Mouse (Mus musculus) embryonic facial prominence, embryonic 10.5 days (tissue): ENCODE data around the gene Aar2. TPM values are rescaled to one million over a fixed set of nuclear protein-coding genes. Genes with fewer than 3 reads are reported as not detected.
"Not testable (repeated sequence)": the region's sequence is repeated elsewhere in the genome, so short reads cannot be mapped to it uniquely, and the experiment has no call there.

Source experiments
- DNase-seq: peaks from one replicate; pipeline ENCODE4 v3.0.0-alpha.2; 2017; ENCODE audit warnings: low spot score
- H3K27ac ChIP-seq: fragments of 300-500 bp; sonication (generic); replicated peaks from 2 replicates; pipeline ENCODE4 v1.5.1; 2016; ENCODE audit warnings: mild to moderate bottlenecking
- H3K27me3 ChIP-seq: fragments of 300-500 bp; sonication (generic); replicated peaks from 2 replicates; pipeline ENCODE4 v1.6.1; 2016; ENCODE audit warnings: low read depth, mild to moderate bottlenecking; ENCODE audit not compliant: poor library complexity, severe bottlenecking
- H3K36me3 ChIP-seq: fragments of 300-500 bp; sonication (generic); replicated peaks from 2 replicates; pipeline ENCODE4 v1.6.1; 2016; ENCODE audit warnings: mild to moderate bottlenecking, moderate library complexity
- H3K4me1 ChIP-seq: fragments of 300-500 bp; sonication (generic); 2 replicates; pipeline ENCODE4 v1.6.1; 2016
- H3K4me3 ChIP-seq: fragments of 300-500 bp; sonication (generic); 2 replicates; pipeline ENCODE4 v1.5.1; 2016; ENCODE audit warnings: mild to moderate bottlenecking, moderate library complexity
- H3K9me3 ChIP-seq: fragments of 300-500 bp; sonication (generic); 2 replicates; pipeline ENCODE4 v1.6.1; 2016; ENCODE audit warnings: mild to moderate bottlenecking
- WGBS: fragments of 180-500 bp; shearing (Covaris S2); methylation state at CpG from one replicate; pipeline ENCODE4 v1.1.7; 2016; 5-methylcytosine and 5-hydroxymethylcytosine counted together
- polyA plus RNA-seq: library from polyadenylated mRNA; unstranded; fragments of >200 nt; fragmentation: Nextera tagmentation; extraction: Ambion mirVana; gene quantifications from 2 replicates; pipeline ENCODE4 v1.2.1, GENCODE M21; 2016

Aar2 gene
- polyA plus RNA-seq, result 50.7 and 53.9 TPM in 2 replicates

DNA sequence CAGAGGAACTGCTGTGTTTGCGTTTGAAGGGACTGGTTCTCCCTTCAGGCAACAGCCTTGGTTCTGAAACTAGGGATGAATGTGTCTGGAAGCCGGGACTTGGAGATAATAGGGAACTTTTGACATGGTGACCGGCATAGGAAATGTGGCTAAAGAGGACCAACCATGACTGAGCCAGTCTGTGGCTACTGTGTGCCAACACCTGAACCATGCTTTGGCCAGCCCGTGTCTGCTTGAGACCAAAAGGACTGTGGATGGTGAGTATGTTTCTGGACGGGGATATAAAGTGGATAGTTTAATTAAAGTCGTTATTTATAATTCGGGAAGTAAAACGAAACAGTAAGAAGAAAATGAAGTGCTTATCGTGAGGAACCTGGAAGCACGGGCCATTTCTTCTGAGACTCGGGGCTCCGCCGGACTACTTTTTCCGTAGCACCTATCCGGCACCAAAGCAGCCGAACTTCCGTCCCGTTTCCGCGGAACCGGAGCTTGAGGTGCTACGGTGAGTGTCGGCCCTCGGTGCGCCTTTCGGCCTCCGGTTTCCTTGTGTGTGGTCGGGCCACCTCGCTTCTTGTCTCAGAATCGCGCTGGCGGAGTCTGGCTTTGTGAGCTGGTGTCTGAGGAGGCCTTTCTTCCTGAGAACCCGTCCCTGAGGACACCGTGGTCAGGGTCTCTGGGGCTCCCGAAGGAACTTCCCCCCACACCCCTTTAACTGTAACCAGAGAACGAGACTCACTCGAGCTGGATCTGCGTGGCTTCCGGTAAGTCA lies at the start of gene Aar2:
Aar2 (plus strand) TSS at position 462 of the 769 bp plus-strand sequence.
- Histone ChIP-seq H3K36me3 (peaks cover 27% of the 10 kb centered on the region), H3K4me1 (peaks cover 12% of the 10 kb centered on the region), H3K4me3 (peak within 1 kb of the TSS; percentile 91), H3K9me3 (no peaks in the 10 kb centered on the region), H3K27me3 (no peaks in the 10 kb centered on the region), H3K27ac (peak within 1 kb of the TSS; percentile 89)
- WGBS, result 6% methylated on average over 39 of the region's 39 CpGs
- peak; percentile 82 for DNase-seq

DNA sequence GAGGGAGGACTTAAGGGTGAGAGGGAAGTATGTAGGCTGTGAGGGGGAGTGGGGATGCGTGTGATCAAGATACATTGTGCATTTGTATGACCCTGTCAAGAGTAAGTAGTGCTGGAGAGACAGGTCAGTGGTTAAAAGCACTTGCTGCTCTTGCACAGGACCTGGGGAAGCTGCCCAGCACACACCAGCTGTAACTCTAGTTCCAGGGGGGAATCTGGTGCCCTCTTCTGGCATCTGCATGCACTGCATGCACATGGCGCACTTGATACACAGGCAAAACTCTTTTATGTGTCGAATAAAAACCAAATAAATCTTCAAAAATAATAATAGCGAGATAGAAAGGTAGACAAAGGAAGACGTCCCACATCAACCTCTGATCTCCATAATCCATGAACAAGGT lies 49.5 kb upstream of the Aar2 start:
- H3K36me3 ChIP-seq, result peaks cover 38% of the 10 kb centered on the region
- DNase-seq, result peak; percentile 75
- H3K27ac ChIP-seq, result no peak overlapping the region
- no peak overlapping the region for H3K4me3 ChIP-seq
- WGBS, result 49% methylated on average over 5 of the region's 5 CpGs
- no peaks in the 10 kb centered on the region for H3K9me3 ChIP-seq
- no peaks in the 10 kb centered on the region for H3K27me3 ChIP-seq
- H3K4me1 ChIP-seq, result peaks cover 43% of the 10 kb centered on the region

DNA sequence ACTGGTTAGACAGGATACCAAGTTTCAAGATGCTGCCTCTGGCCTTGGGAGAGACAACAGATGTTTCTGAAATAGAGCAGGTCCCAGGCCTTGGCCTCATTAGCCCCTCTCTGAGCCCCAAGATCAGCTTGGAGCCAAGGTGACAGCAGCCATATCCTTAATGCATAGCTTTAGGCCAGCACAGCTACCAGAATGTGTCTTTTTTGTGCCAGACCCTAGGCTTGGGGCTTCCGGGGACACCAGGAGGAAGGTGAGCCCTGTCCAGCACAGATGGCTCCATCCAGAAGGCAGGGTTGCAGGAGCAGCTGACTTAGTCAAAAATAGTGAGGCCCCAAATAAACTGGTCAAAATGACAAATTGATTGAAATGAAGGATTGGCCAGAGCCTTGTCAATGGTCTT lies 46.4 kb upstream of the Aar2 start:
- no peak overlapping the region for H3K4me3 ChIP-seq
- no peaks in the 10 kb centered on the region for H3K9me3 ChIP-seq
- H3K36me3 ChIP-seq, result peaks cover 38% of the 10 kb centered on the region
- H3K4me1 ChIP-seq, result peaks cover 25% of the 10 kb centered on the region
- no peak for DNase-seq
- H3K27ac ChIP-seq, result no peak overlapping the region
- H3K27me3 ChIP-seq, result no peaks in the 10 kb centered on the region
- WGBS, result 87% methylated on average over 1 of the region's 1 CpGs

GRCm38 (mm10) chr2:156505533-156505932 lies 41.9 kb upstream of the Aar2 start:
- H3K27me3 ChIP-seq, result no peaks in the 10 kb centered on the region
- WGBS, result 89% methylated on average over 13 of the region's 13 CpGs
- H3K27ac ChIP-seq, result no peak overlapping the region
- no peaks in the 10 kb centered on the region for H3K9me3 ChIP-seq
- H3K4me3 ChIP-seq, result no peak overlapping the region
- no peaks in the 10 kb centered on the region for H3K4me1 ChIP-seq
- no peak for DNase-seq
- H3K36me3 ChIP-seq, result peaks cover 50% of the 10 kb centered on the region

GRCm38 (mm10) chr2:156512028-156512427 lies 35.4 kb upstream of the Aar2 start:
- H3K4me3 ChIP-seq, result no peak overlapping the region
- H3K27ac ChIP-seq, result no peak overlapping the region
- DNase-seq, result no peak
- peaks cover 39% of the 10 kb centered on the region for H3K36me3 ChIP-seq
- WGBS, result 77% methylated on average over 7 of the region's 7 CpGs
- H3K9me3 ChIP-seq, result no peaks in the 10 kb centered on the region
- H3K4me1 ChIP-seq, result no peaks in the 10 kb centered on the region
- H3K27me3 ChIP-seq, result no peaks in the 10 kb centered on the region

GRCm38 (mm10) chr2:156512561-156512960 lies 34.8 kb upstream of the Aar2 start:
- WGBS, result 67% methylated on average over 6 of the region's 6 CpGs

GRCm38 (mm10) chr2:156515102-156515501 lies 32.3 kb upstream of the Aar2 start:
- no peaks in the 10 kb centered on the region for H3K9me3 ChIP-seq
- H3K27ac ChIP-seq, result no peak overlapping the region
- H3K27me3 ChIP-seq, result no peaks in the 10 kb centered on the region
- WGBS, result 89% methylated on average over 9 of the region's 9 CpGs
- H3K36me3 ChIP-seq, result peaks cover 25% of the 10 kb centered on the region
- no peak for DNase-seq
- H3K4me1 ChIP-seq, result peaks cover 5% of the 10 kb centered on the region; the same call in 1 of the 2 replicates
- H3K4me3 ChIP-seq, result no peak overlapping the region

More at GRCm38 (mm10) chr2:156512561-156512960, 34.8 kb upstream of the Aar2 start:
- Histone ChIP-seq H3K9me3 (no peaks in the 10 kb centered on the region), H3K4me3 (no peak overlapping the region), H3K4me1 (peaks cover under 1% of the 10 kb centered on the region; the same call in 1 of the 2 replicates), H3K27me3 (no peaks in the 10 kb centered on the region), H3K27ac (no peak overlapping the region), H3K36me3 (peaks cover 33% of the 10 kb centered on the region)
- no peak for DNase-seq

DNA sequence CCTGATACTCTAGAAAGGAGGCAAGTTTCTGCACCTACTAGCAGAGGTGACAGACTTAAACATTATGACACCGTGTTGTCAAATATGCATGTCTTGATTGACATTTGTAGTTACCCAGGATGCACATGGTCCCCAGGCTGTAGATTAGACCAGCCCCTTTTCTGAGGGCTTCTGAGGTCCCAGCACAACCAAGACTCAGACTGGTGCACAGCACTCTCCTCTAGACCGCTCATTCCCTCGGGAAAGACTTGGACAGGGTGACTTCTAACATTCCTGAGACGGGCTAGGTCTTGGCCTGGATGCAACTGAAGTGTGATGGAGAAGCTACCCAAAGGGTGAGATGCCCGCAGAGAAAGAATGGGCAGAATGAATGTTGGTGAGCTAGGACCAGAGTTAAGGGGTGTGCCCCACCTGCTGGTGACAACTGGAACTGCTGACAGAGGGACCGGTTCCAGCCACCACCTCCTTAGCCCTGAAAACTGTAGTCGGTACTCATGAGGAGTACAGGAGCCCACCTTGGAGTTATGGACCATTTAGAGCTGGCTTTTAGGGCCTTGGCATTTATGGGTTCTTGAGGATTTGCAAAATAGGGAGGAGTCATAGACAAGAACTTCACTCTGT lies 31.7 kb upstream of the Aar2 start:
- 30% methylated on average over 7 of the region's 7 CpGs for WGBS

DNA sequence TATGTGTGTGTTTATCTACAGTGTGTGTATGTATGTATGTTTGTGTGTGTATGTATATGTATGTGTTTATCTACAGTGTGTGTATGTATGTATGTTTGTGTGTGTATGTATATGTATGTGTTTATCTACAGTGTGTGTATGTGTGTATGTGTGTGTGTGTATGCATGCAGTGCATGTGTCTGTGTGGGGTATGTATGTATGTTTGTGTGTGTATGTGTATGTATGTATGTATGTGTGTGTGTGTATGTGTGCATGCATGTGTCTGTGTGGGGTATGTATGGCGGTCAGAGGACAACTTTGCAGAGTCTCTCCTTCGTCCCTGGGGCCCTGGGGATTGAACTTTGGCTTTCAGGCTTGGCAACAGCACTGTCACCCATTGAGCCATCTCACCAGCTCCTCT lies 30.7 kb upstream of the Aar2 start:
- 76% methylated on average over 2 of the region's 2 CpGs for WGBS
- H3K4me3 ChIP-seq, result not testable (repeated sequence)

More for the DNA sequence above, 31.7 kb upstream of the Aar2 start:
- H3K27me3 ChIP-seq, result no peaks in the 10 kb centered on the region
- DNase-seq, result peak; percentile 77
- no peaks in the 10 kb centered on the region for H3K9me3 ChIP-seq
- H3K27ac ChIP-seq, result no peak overlapping the region
- peaks cover 25% of the 10 kb centered on the region for H3K36me3 ChIP-seq
- H3K4me1 ChIP-seq, result peaks cover 5% of the 10 kb centered on the region; the same call in 1 of the 2 replicates
- H3K4me3 ChIP-seq, result no peak overlapping the region

DNA sequence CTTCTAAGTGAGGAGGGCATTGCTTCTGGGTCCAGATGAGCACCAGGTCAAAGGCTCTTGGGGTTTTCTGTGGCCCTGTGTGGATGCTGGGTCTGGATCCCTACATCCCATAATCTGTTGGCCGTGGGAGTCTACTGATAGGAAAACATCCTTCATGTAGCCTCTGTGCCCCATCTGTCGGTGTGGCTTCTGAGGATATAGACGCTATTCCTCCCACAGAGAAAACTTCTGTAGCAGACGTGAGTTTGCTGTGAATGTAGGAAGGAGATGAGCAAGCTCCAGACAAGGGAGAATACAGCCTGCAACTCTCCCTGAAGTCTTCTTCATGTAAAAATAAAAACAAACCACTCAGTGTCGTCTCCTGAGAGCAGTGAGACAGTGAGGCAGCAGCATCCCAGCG lies 29.1 kb upstream of the Aar2 start:
- Histone ChIP-seq H3K9me3 (no peaks in the 10 kb centered on the region), H3K27me3 (peaks cover 8% of the 10 kb centered on the region; the same call in 1 of the 2 replicates), H3K4me1 (peaks cover 5% of the 10 kb centered on the region; the same call in 1 of the 2 replicates), H3K36me3 (peaks cover 46% of the 10 kb centered on the region), H3K27ac (no peak overlapping the region), H3K4me3 (no peak overlapping the region)
- DNase-seq, result no peak
- WGBS, result 84% methylated on average over 6 of the region's 6 CpGs

More for the DNA sequence above, 30.7 kb upstream of the Aar2 start:
- H3K9me3 ChIP-seq, DNase-seq, H3K27me3 ChIP-seq, H3K27ac ChIP-seq, H3K4me1 ChIP-seq: not testable (repeated sequence)
- peaks cover 31% of the 10 kb centered on the region for H3K36me3 ChIP-seq

DNA sequence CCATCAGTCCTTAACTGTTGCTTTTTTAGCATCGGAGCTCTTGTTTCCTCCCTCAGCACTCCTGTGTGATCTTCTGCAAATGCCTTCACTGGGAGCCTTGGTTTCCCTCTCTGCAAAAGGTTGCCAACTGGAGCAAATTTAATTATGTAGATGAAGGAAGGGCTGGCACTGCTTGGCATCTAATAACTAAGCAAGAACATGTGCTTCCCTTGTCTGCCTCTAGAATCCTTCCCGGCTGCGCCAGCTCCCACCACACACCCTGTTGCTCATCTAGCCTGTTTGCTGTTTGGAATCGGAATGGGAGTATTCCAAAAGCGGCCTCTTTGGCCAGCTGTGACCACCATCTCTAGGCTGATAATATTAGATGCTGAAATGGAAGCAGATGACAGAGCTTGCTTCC lies 27.8 kb upstream of the Aar2 start:
- no peak for DNase-seq
- H3K27ac ChIP-seq, result no peak overlapping the region
- H3K9me3 ChIP-seq, result no peaks in the 10 kb centered on the region
- peaks cover 8% of the 10 kb centered on the region; the same call in 1 of the 2 replicates for H3K27me3 ChIP-seq
- WGBS, result 89% methylated on average over 5 of the region's 5 CpGs
- H3K4me3 ChIP-seq, result no peak overlapping the region
- peaks cover 11% of the 10 kb centered on the region for H3K4me1 ChIP-seq
- H3K36me3 ChIP-seq, result peaks cover 33% of the 10 kb centered on the region

DNA sequence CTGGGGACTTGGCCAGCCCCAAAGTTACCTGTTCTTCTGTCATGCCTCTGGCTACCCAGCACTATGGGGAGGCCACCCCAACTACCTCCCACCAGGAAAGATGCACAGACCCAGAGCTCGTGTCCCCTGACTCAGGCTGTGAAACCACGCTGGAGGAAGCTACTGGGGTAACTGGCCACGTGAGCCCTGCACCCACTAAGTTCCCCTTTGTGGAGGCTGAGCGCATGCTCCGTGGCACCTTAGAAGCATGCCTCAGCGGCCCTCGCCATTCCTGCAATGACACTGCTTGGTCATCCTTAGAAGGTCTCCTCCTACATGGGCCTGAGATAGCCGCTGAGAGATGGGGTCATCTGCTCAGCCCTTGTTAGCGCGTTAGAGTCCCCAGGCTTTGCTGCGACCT lies 24.4 kb upstream of the Aar2 start:
- Histone ChIP-seq H3K4me3 (no peak overlapping the region), H3K4me1 (peaks cover 13% of the 10 kb centered on the region), H3K36me3 (peaks cover 30% of the 10 kb centered on the region), H3K27me3 (peaks cover 8% of the 10 kb centered on the region; the same call in 1 of the 2 replicates), H3K27ac (no peak overlapping the region), H3K9me3 (no peaks in the 10 kb centered on the region)
- WGBS, result 89% methylated on average over 11 of the region's 11 CpGs
- DNase-seq, result no peak

DNA sequence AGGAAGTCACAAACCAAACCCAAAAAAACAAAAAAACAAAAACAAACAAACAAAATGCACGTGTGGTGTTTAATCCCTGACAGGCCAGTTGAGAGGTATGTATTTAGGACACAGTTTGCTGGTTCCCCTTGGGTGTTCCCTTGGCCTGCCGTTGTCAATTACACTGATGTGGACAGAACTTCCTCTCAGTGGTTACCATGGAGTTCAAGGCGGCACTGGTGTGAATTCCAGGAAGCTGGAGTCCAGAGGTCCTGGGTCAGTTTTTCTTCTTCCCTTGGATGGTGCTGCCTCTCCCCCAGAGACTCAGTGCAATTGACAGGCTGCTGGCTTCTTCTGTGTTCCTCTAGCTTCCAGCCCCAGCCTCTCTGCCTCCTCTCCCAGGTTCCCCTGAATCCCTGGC lies 23.3 kb upstream of the Aar2 start:
- Histone ChIP-seq H3K9me3 (no peaks in the 10 kb centered on the region), H3K4me3 (no peak overlapping the region), H3K27ac (no peak overlapping the region; the same call in 1 of the 2 replicates), H3K36me3 (peaks cover 28% of the 10 kb centered on the region), H3K27me3 (peaks cover 8% of the 10 kb centered on the region; the same call in 1 of the 2 replicates), H3K4me1 (peaks cover 13% of the 10 kb centered on the region)
- DNase-seq, result no peak
- 38% methylated on average over 3 of the region's 3 CpGs for WGBS
